Mouse (Mus musculus) heart, adult 2 months (tissue): Measurements from ENCODE around the gene Kcnc2.
"Not testable (repeated sequence)": the region's sequence is repeated elsewhere in the genome, so short reads cannot be mapped to it uniquely, and the experiment has no call there.

ENCODE experiments used
- EP300 ChIP-seq: fragments of 200-500 bp; IDR thresholded peaks from 2 replicates; pipeline ENCODE4 v1.6.1; 2011; ENCODE audit warnings: low read depth, low read length, control low read depth; ENCODE audit not compliant: insufficient read depth
- POLR2A ChIP-seq: fragments of 200-500 bp; IDR thresholded peaks from 2 replicates; pipeline ENCODE4 v1.6.1; 2011; ENCODE audit warnings: mild to moderate bottlenecking, low read depth, low read length, control low read depth; ENCODE audit not compliant: insufficient read depth

- TF ChIP-seq POLR2A, EP300: not testable (repeated sequence)
Measured at GRCm38 (mm10) chr10:112229091-112229843, 41.7 kb upstream of the Kcnc2 start.
